Mouse (Mus musculus) heart, embryonic 13.5 days (tissue): ENCODE measurements around the gene Mrpl20. TPM values are rescaled to one million over a fixed set of nuclear protein-coding genes. Genes with fewer than 3 reads are reported as not detected.
A peak's percentile ranks its signal among the peaks of the same experiment; 100 is the strongest.

Source experiments
- ATAC-seq: fragments of 200-750 bp; cut with Nextera tagmentation; 2 replicates; pipeline ENCODE4 v1.8.0; 2017; ENCODE audit warnings: moderate TSS enrichment; ENCODE audit not compliant: insufficient number of reproducible peaks, low FRiP score, low TSS enrichment; ENCODE audit errors: extremely low read depth
- H3K27ac ChIP-seq: fragments of 300-500 bp; sonication (generic); replicated peaks from 2 replicates; pipeline ENCODE4 v1.5.1; 2015; ENCODE audit warnings: moderate library complexity, mild to moderate bottlenecking, inconsistent platforms
- H3K27me3 ChIP-seq: fragments of 300-500 bp; sonication (generic); replicated peaks from 2 replicates; pipeline ENCODE4 v1.6.1; 2015; ENCODE audit warnings: mild to moderate bottlenecking, inconsistent platforms
- H3K36me3 ChIP-seq: fragments of 300-500 bp; sonication (generic); 2 replicates; pipeline ENCODE4 v1.6.1; 2015; ENCODE audit warnings: mild to moderate bottlenecking, inconsistent platforms
- H3K4me1 ChIP-seq: fragments of 300-500 bp; sonication (generic); 2 replicates; pipeline ENCODE4 v1.6.1; 2015; ENCODE audit warnings: inconsistent platforms
- H3K4me2 ChIP-seq: fragments of 300-500 bp; sonication (generic); 2 replicates; pipeline ENCODE4 v1.6.1; 2015; ENCODE audit warnings: inconsistent platforms, mild to moderate bottlenecking, moderate library complexity
- H3K4me3 ChIP-seq: fragments of 300-500 bp; sonication (generic); 2 replicates; pipeline ENCODE4 v1.5.1; 2015; ENCODE audit warnings: moderate library complexity, mild to moderate bottlenecking, inconsistent platforms
- H3K9ac ChIP-seq: fragments of 300-500 bp; sonication (generic); 2 replicates; pipeline ENCODE4 v1.6.1; 2015; ENCODE audit warnings: inconsistent platforms, mild to moderate bottlenecking, moderate library complexity
- H3K9me3 ChIP-seq: fragments of 300-500 bp; sonication (generic); 2 replicates; pipeline ENCODE4 v1.6.1; 2016; ENCODE audit warnings: inconsistent platforms
- WGBS: fragments of 180-500 bp; shearing (Covaris S2); methylation state at CpG from one replicate; pipeline ENCODE4 v1.1.7; 2015; ENCODE audit warnings: mixed read lengths; 5-methylcytosine and 5-hydroxymethylcytosine counted together
- polyA plus RNA-seq: library from polyadenylated mRNA; unstranded; fragments of >200 nt; fragmentation: Nextera tagmentation; extraction: Ambion mirVana; gene quantifications from 2 replicates; pipeline ENCODE4 v1.2.1, GENCODE M21; 2015

The Mrpl20 gene
- polyA plus RNA-seq, 1 experiment from 2014 or later = 138 TPM

- Histone ChIP-seq H3K36me3 (peaks cover 22% of the 10 kb centered on the region), H3K27ac (peak within 1 kb of the TSS; percentile 70), H3K9ac (peak within 1 kb of the TSS; percentile 97), H3K9me3 (no peaks in the 10 kb centered on the region), H3K4me1 (peaks cover 35% of the 10 kb centered on the region), H3K4me3 (peak within 1 kb of the TSS; percentile 92), H3K4me2 (peak within 1 kb of the TSS; percentile 98), H3K27me3 (no peaks in the 10 kb centered on the region)
- WGBS = 1% methylated on average over 64 of the region's 65 CpGs
- ATAC-seq = peak; percentile 92
Observed at GRCm38 (mm10) chr4:155846871-155847578, 44.3 kb downstream of the Mrpl20 start, which contains the start of gene Dvl1. Gene Dvl1 (plus strand): TSS chr4:155847402.

GRCm38 (mm10) chr4:155847591-155848352 lies 45.1 kb downstream of the Mrpl20 start:
- peaks cover 35% of the 10 kb centered on the region for H3K4me1 ChIP-seq
- peak overlapping the region; percentile 92 for H3K4me3 ChIP-seq
- no peaks in the 10 kb centered on the region for H3K9me3 ChIP-seq
- peak overlapping the region; percentile 97 for H3K9ac ChIP-seq
- H3K27ac ChIP-seq = peak overlapping the region; percentile 70
- H3K27me3 ChIP-seq = no peaks in the 10 kb centered on the region
- 2% methylated on average over 56 of the region's 69 CpGs for WGBS
- peak; percentile 6; the same call in 1 of the 2 replicates for ATAC-seq
- H3K36me3 ChIP-seq = peaks cover 16% of the 10 kb centered on the region
- H3K4me2 ChIP-seq = peak overlapping the region; percentile 98

GRCm38 (mm10) chr4:155848434-155849095 lies 45.9 kb downstream of the Mrpl20 start:
- no peak for ATAC-seq
- peak overlapping the region; percentile 98 for H3K4me2 ChIP-seq
- H3K27me3 ChIP-seq = no peaks in the 10 kb centered on the region
- no peaks in the 10 kb centered on the region for H3K9me3 ChIP-seq
- peak overlapping the region; percentile 92 for H3K4me3 ChIP-seq
- peaks cover 35% of the 10 kb centered on the region for H3K4me1 ChIP-seq
- H3K9ac ChIP-seq = peak overlapping the region; percentile 97
- peaks cover 12% of the 10 kb centered on the region for H3K36me3 ChIP-seq
- WGBS = 62% methylated on average over 7 of the region's 7 CpGs
- H3K27ac ChIP-seq = no peak overlapping the region

GRCm38 (mm10) chr4:155849391-155849790 lies 46.7 kb downstream of the Mrpl20 start:
- ATAC-seq = no peak
- H3K9me3 ChIP-seq = no peaks in the 10 kb centered on the region
- no peak overlapping the region for H3K27ac ChIP-seq
- peak overlapping the region; percentile 19; the same call in 1 of the 2 replicates for H3K9ac ChIP-seq
- no peaks in the 10 kb centered on the region for H3K27me3 ChIP-seq
- peaks cover 35% of the 10 kb centered on the region for H3K4me1 ChIP-seq
- no peak overlapping the region for H3K4me2 ChIP-seq
- no peak overlapping the region for H3K4me3 ChIP-seq
- 81% methylated on average over 2 of the region's 2 CpGs for WGBS
- peaks cover 14% of the 10 kb centered on the region for H3K36me3 ChIP-seq

GRCm38 (mm10) chr4:155849792-155850451 lies 47.2 kb downstream of the Mrpl20 start:
- H3K4me3 ChIP-seq = no peak overlapping the region
- no peak for ATAC-seq
- peaks cover 35% of the 10 kb centered on the region for H3K4me1 ChIP-seq
- H3K27ac ChIP-seq = no peak overlapping the region
- H3K36me3 ChIP-seq = peaks cover 17% of the 10 kb centered on the region
- no peaks in the 10 kb centered on the region for H3K9me3 ChIP-seq
- H3K27me3 ChIP-seq = no peaks in the 10 kb centered on the region
- WGBS = 85% methylated on average over 3 of the region's 3 CpGs
- H3K9ac ChIP-seq = no peak overlapping the region
- H3K4me2 ChIP-seq = no peak overlapping the region

GRCm38 (mm10) chr4:155851368-155851767 lies 48.7 kb downstream of the Mrpl20 start:
- Histone ChIP-seq H3K4me2 (no peak overlapping the region), H3K36me3 (peaks cover 31% of the 10 kb centered on the region), H3K4me1 (peaks cover 34% of the 10 kb centered on the region), H3K9me3 (no peaks in the 10 kb centered on the region), H3K9ac (no peak overlapping the region), H3K27ac (no peak overlapping the region), H3K4me3 (no peak overlapping the region), H3K27me3 (no peaks in the 10 kb centered on the region)
- ATAC-seq = no peak
- WGBS = 86% methylated on average over 3 of the region's 3 CpGs

- Histone ChIP-seq H3K4me2 (no peak overlapping the region), H3K27me3 (no peaks in the 10 kb centered on the region), H3K9ac (no peak overlapping the region), H3K9me3 (no peaks in the 10 kb centered on the region), H3K4me3 (no peak overlapping the region), H3K36me3 (peaks cover 38% of the 10 kb centered on the region), H3K27ac (no peak overlapping the region), H3K4me1 (peaks cover 28% of the 10 kb centered on the region)
- no peak for ATAC-seq
- WGBS = 72% methylated on average over 2 of the region's 2 CpGs
Observed at GRCm38 (mm10) chr4:155851951-155852411, 49.3 kb downstream of the Mrpl20 start.

GRCm38 (mm10) chr4:155853421-155853820 lies 50.7 kb downstream of the Mrpl20 start:
- ATAC-seq = no peak
- WGBS = 85% methylated on average over 9 of the region's 9 CpGs

GRCm38 (mm10) chr4:155854991-155855390 lies 52.3 kb downstream of the Mrpl20 start:
- H3K4me2 ChIP-seq = no peak overlapping the region
- no peak overlapping the region for H3K27ac ChIP-seq
- no peaks in the 10 kb centered on the region for H3K9me3 ChIP-seq
- H3K36me3 ChIP-seq = peaks cover 61% of the 10 kb centered on the region
- 0 out of 2 replicates have a peak, but pooled peaks cover 7% of the 10 kb centered on the region for H3K4me1 ChIP-seq
- H3K27me3 ChIP-seq = no peaks in the 10 kb centered on the region
- H3K4me3 ChIP-seq = no peak overlapping the region
- no peak for ATAC-seq
- WGBS = 85% methylated on average over 12 of the region's 12 CpGs
- no peak overlapping the region for H3K9ac ChIP-seq

More at GRCm38 (mm10) chr4:155853421-155853820, 50.7 kb downstream of the Mrpl20 start:
- Histone ChIP-seq H3K4me2 (no peak overlapping the region), H3K27ac (no peak overlapping the region), H3K36me3 (peaks cover 52% of the 10 kb centered on the region), H3K4me3 (no peak overlapping the region), H3K27me3 (no peaks in the 10 kb centered on the region), H3K9me3 (no peaks in the 10 kb centered on the region), H3K4me1 (peaks cover 21% of the 10 kb centered on the region), H3K9ac (no peak overlapping the region)

GRCm38 (mm10) chr4:155856071-155856470 lies 53.4 kb downstream of the Mrpl20 start:
- ATAC-seq = no peak
- peaks cover 71% of the 10 kb centered on the region for H3K36me3 ChIP-seq

More at GRCm38 (mm10) chr4:155856071-155856470, 53.4 kb downstream of the Mrpl20 start:
- Histone ChIP-seq H3K9me3 (no peaks in the 10 kb centered on the region), H3K4me3 (no peak overlapping the region), H3K9ac (no peak overlapping the region), H3K4me1 (0 out of 2 replicates have a peak, but pooled peaks cover 7% of the 10 kb centered on the region), H3K4me2 (no peak overlapping the region), H3K27ac (no peak overlapping the region), H3K27me3 (no peaks in the 10 kb centered on the region)
- WGBS = 87% methylated on average over 12 of the region's 12 CpGs
